Mouse (Mus musculus) limb, embryonic 12.5 days (tissue): ENCODE results near the gene Wdr53. TPM values are rescaled to one million over a fixed set of nuclear protein-coding genes. Genes with fewer than 3 reads are reported as not detected.
"Not testable (repeated sequence)": the region's sequence is repeated elsewhere in the genome, so short reads cannot be mapped to it uniquely, and the experiment has no call there.

Source experiments
- ATAC-seq: fragments of 200-750 bp; cut with Nextera tagmentation; 2 replicates; pipeline ENCODE4 v1.8.0; 2017; ENCODE audit warnings: low read depth, moderate TSS enrichment; ENCODE audit not compliant: insufficient number of reproducible peaks, insufficient read depth, low FRiP score, low TSS enrichment
- H3K27ac ChIP-seq: fragments of 300-500 bp; sonication (generic); 2 replicates; pipeline ENCODE4 v1.5.1; 2016; ENCODE audit warnings: mild to moderate bottlenecking, moderate library complexity
- H3K27me3 ChIP-seq: fragments of 300-500 bp; sonication (generic); 2 replicates; pipeline ENCODE4 v1.6.1; 2016; ENCODE audit warnings: mild to moderate bottlenecking, moderate library complexity
- H3K36me3 ChIP-seq: fragments of 300-500 bp; sonication (generic); 2 replicates; pipeline ENCODE4 v1.6.1; 2016; ENCODE audit warnings: mild to moderate bottlenecking, moderate library complexity
- H3K4me1 ChIP-seq: fragments of 300-500 bp; sonication (generic); replicated peaks from 2 replicates; pipeline ENCODE4 v1.6.1; 2016
- H3K4me2 ChIP-seq: fragments of 300-500 bp; sonication (generic); 2 replicates; pipeline ENCODE4 v1.6.1; 2016; ENCODE audit warnings: mild to moderate bottlenecking, moderate library complexity
- H3K4me3 ChIP-seq: fragments of 300-500 bp; sonication (generic); replicated peaks from 2 replicates; pipeline ENCODE4 v1.5.1; 2016; ENCODE audit warnings: mild to moderate bottlenecking
- H3K9ac ChIP-seq: fragments of 300-500 bp; sonication (generic); replicated peaks from 2 replicates; pipeline ENCODE4 v1.6.1; 2016; ENCODE audit warnings: mild to moderate bottlenecking, moderate library complexity
- H3K9me3 ChIP-seq: fragments of 300-500 bp; sonication (generic); 2 replicates; pipeline ENCODE4 v1.6.1; 2016; ENCODE audit warnings: mild to moderate bottlenecking, moderate library complexity
- WGBS: fragments of 180-500 bp; shearing (Covaris S2); methylation state at CpG from one replicate; pipeline ENCODE4 v1.1.7; 2016; 5-methylcytosine and 5-hydroxymethylcytosine counted together
- polyA plus RNA-seq: library from polyadenylated mRNA; unstranded; fragments of >200 nt; fragmentation: Nextera tagmentation; extraction: Ambion mirVana; gene quantifications from 2 replicates; pipeline ENCODE4 v1.2.1, GENCODE M21; 2016

Wdr53 gene
- polyA plus RNA-seq, 1 experiment from 2014 or later: 18.4 TPM

- WGBS: 85% methylated on average over 2 of the region's 2 CpGs
- H3K36me3 ChIP-seq: peaks cover 41% of the 10 kb centered on the region
Measured at GRCm38 (mm10) chr16:32239428-32240312, 7.4 kb upstream of the Wdr53 start.

DNA sequence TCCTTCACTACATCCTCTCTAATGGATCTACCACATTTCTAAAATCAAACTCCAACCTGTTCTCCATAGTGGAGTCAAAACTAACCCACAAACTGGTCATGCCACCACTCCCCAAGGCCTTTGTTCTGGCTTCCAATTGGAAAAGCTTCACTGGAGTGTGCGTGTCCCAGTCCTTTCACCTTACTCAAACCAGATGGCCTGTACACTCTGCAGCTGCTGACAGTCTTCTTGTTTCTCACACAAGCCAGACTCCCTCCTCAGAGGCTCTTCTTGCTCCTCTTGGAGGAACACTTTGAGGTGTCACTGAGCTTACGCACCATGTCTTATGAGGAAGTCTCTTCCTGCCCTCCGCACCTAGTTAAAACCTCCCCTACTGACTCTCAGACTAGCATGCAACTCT, 3.1 kb upstream of the Wdr53 start:
- Histone ChIP-seq H3K4me1 (peaks cover 25% of the 10 kb centered on the region), H3K9ac (no peak overlapping the region), H3K4me3 (no peak overlapping the region), H3K4me2 (no peak overlapping the region), H3K27me3 (no peaks in the 10 kb centered on the region), H3K9me3 (no peaks in the 10 kb centered on the region), H3K27ac (no peak overlapping the region), H3K36me3 (peaks cover 12% of the 10 kb centered on the region; the same call in 1 of the 2 replicates)
- ATAC-seq: no peak
- WGBS: 77% methylated on average over 3 of the region's 3 CpGs

More at GRCm38 (mm10) chr16:32239428-32240312, 7.4 kb upstream of the Wdr53 start:
- H3K9me3 ChIP-seq: no peaks in the 10 kb centered on the region
- no peak overlapping the region for H3K27ac ChIP-seq
- H3K9ac ChIP-seq: no peak overlapping the region
- H3K4me3 ChIP-seq: no peak overlapping the region
- no peak overlapping the region for H3K4me2 ChIP-seq
- ATAC-seq: no peak
- H3K4me1 ChIP-seq: peaks cover 6% of the 10 kb centered on the region
- no peaks in the 10 kb centered on the region for H3K27me3 ChIP-seq

DNA sequence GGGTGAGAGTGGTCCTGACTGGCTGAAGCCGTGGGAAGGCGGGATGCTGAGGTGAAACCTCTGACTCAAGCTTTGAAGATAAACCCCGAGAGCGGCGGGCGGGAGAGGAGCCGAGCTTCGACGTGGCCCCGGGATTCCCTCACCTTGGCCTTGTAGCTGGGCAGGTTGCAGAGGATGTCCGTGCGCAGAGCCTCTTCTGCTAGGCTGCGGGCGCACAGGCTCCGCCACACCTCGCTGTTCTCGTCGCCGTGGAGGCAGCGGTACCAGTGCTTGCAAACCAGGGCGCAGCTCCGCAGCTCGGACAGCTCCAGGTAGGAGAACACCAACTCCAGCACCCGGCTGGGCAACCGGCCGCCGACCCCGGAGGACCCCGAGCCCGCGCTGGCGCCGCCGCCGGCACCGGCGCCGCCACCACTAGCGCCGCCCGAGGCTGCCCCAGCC, 656 bp upstream of the Wdr53 start:
- H3K36me3 ChIP-seq: peaks cover 4% of the 10 kb centered on the region; the same call in 1 of the 2 replicates
- peak overlapping the region; percentile 83 for H3K4me3 ChIP-seq
- H3K9ac ChIP-seq: peak overlapping the region; percentile 91
- H3K27ac ChIP-seq: peak overlapping the region; percentile 95
- H3K27me3 ChIP-seq: no peaks in the 10 kb centered on the region
- ATAC-seq: peak; percentile 50
- H3K4me2 ChIP-seq: peak overlapping the region; percentile 60
- WGBS: under 1% methylated on average over 41 of the region's 41 CpGs
- H3K4me1 ChIP-seq: peaks cover 25% of the 10 kb centered on the region
- H3K9me3 ChIP-seq: no peaks in the 10 kb centered on the region

DNA sequence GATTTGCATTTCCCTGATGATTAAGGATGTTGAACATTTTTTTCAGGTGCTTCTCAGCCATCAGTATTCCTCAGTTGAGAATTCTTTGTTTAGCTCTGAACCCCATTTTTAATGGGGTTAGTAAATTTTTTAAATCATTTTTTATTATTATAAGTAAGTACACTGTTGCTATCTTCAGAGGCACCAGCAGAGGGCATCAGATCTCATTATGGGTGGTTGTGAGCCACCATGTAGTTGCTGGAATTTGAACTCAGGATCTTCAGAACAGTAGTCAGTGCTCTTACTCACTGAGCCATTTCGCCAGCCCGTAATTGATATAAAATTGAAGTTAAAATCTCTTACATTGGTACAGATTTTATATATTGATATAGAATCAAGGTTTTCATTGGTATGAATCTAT, 17.2 kb downstream of the Wdr53 start:
- not testable (repeated sequence) for H3K9ac ChIP-seq, ATAC-seq, H3K36me3 ChIP-seq, H3K27ac ChIP-seq, H3K4me3 ChIP-seq, H3K4me1 ChIP-seq, H3K9me3 ChIP-seq, H3K4me2 ChIP-seq, H3K27me3 ChIP-seq
- WGBS: 85% methylated on average over 2 of the region's 2 CpGs

DNA sequence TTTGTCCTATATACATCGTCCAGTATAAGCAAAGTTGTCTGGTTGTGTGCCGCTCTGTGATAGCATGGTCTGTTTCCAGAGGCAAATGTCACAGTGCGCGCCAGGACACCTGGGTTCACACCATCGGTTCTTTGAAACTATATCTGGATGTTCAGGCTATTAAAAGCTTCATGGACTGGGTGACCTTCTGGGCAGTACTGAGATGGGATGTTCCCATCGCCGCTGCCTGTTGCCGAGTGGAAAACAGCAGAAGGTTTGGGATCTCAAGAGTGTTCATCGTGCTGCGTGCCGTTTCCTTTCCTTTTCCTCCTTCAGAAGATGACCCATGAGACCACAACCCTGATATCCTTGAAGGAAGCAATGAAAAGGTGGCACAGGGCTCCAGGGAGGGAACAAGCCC, 24.3 kb downstream of the Wdr53 start, which contains the start of gene Smco1:
Gene Smco1, plus strand, starts transcription at position 178 of the 400 bp plus-strand sequence.
- Histone ChIP-seq H3K27me3 (no peaks in the 10 kb centered on the region), H3K9me3 (0 out of 2 replicates have a peak, but pooled peaks cover 2% of the 10 kb centered on the region)
- WGBS: 89% methylated on average over 11 of the region's 11 CpGs

GRCm38 (mm10) chr16:32273338-32273737, 26.3 kb downstream of the Wdr53 start:
- Histone ChIP-seq H3K27ac (no peak overlapping the region), H3K27me3 (no peaks in the 10 kb centered on the region), H3K4me2 (no peak overlapping the region), H3K4me1 (0 out of 2 replicates have a peak, but pooled peaks cover 2% of the 10 kb centered on the region), H3K9me3 (0 out of 2 replicates have a peak, but pooled peaks cover 2% of the 10 kb centered on the region), H3K9ac (no peak overlapping the region), H3K36me3 (no peaks in the 10 kb centered on the region), H3K4me3 (no peak overlapping the region)
- no peak for ATAC-seq
- WGBS: 52% methylated on average over 9 of the region's 9 CpGs

More for the DNA sequence above, 24.3 kb downstream of the Wdr53 start, which contains the start of gene Smco1:
- Histone ChIP-seq H3K4me1 (no peaks in the 10 kb centered on the region), H3K36me3 (no peaks in the 10 kb centered on the region), H3K4me3 (no peak within 1 kb of the TSS), H3K27ac (no peak within 1 kb of the TSS), H3K4me2 (no peak within 1 kb of the TSS), H3K9ac (no peak within 1 kb of the TSS)
- no peak for ATAC-seq

- Histone ChIP-seq H3K36me3 (peaks cover 4% of the 10 kb centered on the region), H3K4me3 (no peak overlapping the region), H3K4me2 (no peak overlapping the region), H3K9me3 (peaks cover 3% of the 10 kb centered on the region; the same call in 1 of the 2 replicates), H3K27me3 (no peaks in the 10 kb centered on the region), H3K4me1 (peaks cover 8% of the 10 kb centered on the region; the same call in 1 of the 2 replicates), H3K9ac (no peak overlapping the region), H3K27ac (no peak overlapping the region)
- WGBS: 86% methylated on average over 6 of the region's 6 CpGs
- ATAC-seq: no peak
Measured at GRCm38 (mm10) chr16:32275041-32275440, 28.0 kb downstream of the Wdr53 start.

- Histone ChIP-seq H3K36me3 (peaks cover 12% of the 10 kb centered on the region), H3K27me3 (no peaks in the 10 kb centered on the region), H3K4me2 (no peak overlapping the region), H3K9me3 (peaks cover 6% of the 10 kb centered on the region; the same call in 1 of the 2 replicates), H3K27ac (no peak overlapping the region), H3K4me1 (peaks cover 10% of the 10 kb centered on the region; the same call in 1 of the 2 replicates), H3K9ac (no peak overlapping the region), H3K4me3 (no peak overlapping the region)
- 74% methylated on average over 1 of the region's 1 CpGs for WGBS
- ATAC-seq: no peak
Measured at GRCm38 (mm10) chr16:32275830-32276229, 28.8 kb downstream of the Wdr53 start.

DNA sequence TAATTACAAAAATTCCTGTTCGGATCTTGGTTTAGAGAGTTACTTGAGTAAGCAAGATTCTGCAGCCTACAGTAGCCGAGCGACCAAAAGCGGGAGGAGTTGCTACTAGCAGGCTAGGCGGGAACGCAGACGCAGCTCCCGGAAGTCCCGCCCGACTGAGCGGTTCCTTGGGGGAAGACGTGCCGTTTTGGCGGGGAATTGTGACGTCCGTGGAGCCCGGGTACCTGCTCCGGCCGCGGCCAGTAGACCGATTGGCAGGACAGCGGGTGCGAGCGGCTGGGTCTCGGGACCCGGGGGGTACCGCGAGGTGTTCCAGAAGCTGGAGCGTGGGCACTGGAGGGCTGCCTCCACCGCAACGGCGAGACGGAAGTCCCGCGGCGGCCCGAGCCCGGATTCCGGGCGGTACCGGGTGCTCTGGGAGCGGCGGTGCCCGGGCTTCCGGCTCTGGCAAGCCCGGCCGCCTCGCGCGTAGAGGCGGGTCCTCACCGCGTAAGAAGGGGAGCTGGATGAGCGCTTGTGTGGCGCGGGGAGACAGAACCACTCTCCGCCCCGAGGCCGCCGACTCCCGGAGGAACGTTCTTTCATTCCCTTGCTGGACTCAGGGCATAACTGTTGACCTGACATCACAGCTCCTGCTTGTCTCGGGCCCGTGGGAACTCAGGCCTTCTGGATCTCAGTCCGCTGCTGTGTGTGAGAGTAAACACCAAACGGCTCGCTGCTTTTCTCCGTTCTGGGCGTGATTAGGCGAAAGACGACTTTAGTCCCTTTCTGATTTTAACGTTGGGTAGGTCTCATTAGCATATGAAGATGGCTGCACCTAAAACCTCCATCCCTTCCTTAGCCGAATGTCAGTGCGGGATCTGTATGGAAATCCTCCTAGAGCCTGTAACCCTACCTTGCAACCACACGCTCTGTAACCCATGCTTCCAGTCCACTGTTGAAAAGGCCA, 30.6 kb downstream of the Wdr53 start, which contains the start of gene Rnf168:
Gene Rnf168, plus strand, starts transcription at position 152 of the 949 bp plus-strand sequence.
- H3K27ac ChIP-seq: peak within 1 kb of the TSS; percentile 95
- H3K4me2 ChIP-seq: peak within 1 kb of the TSS; percentile 76
- H3K27me3 ChIP-seq: no peaks in the 10 kb centered on the region
- under 1% methylated on average over 72 of the region's 75 CpGs for WGBS
- H3K9ac ChIP-seq: peak within 1 kb of the TSS; percentile 93
- ATAC-seq: peak; percentile 80
- peaks cover 6% of the 10 kb centered on the region; the same call in 1 of the 2 replicates for H3K9me3 ChIP-seq
- peak within 1 kb of the TSS; percentile 87 for H3K4me3 ChIP-seq
- peaks cover 27% of the 10 kb centered on the region for H3K36me3 ChIP-seq
- peaks cover 10% of the 10 kb centered on the region; the same call in 1 of the 2 replicates for H3K4me1 ChIP-seq

GRCm38 (mm10) chr16:32278396-32278795, 31.4 kb downstream of the Wdr53 start:
- Histone ChIP-seq H3K9ac (peak overlapping the region; percentile 93), H3K27ac (peak overlapping the region; percentile 95; the same call in 1 of the 2 replicates), H3K36me3 (peaks cover 35% of the 10 kb centered on the region), H3K4me1 (peaks cover 10% of the 10 kb centered on the region; the same call in 1 of the 2 replicates), H3K9me3 (peaks cover 6% of the 10 kb centered on the region; the same call in 1 of the 2 replicates), H3K27me3 (no peaks in the 10 kb centered on the region), H3K4me3 (peak overlapping the region; percentile 87), H3K4me2 (peak overlapping the region; percentile 76)
- ATAC-seq: no peak
- WGBS: 60% methylated on average over 7 of the region's 7 CpGs
